Mouse (Mus musculus) lung, adult 2 months (tissue): ENCODE measurements around the gene Ston2. TPM values are rescaled to one million over a fixed set of nuclear protein-coding genes. Genes with fewer than 3 reads are reported as not detected.

Experiments
- DNase-seq: peaks from one replicate; pipeline ENCODE4 v3.0.0; 2022
- H3K4me1 ChIP-seq: fragments of 200-500 bp; 2 replicates; pipeline ENCODE4 v1.6.1; 2011; ENCODE audit warnings: low read length; ENCODE audit not compliant: control insufficient read depth, insufficient read depth
- H3K4me3 ChIP-seq: fragments of 200-500 bp; replicated peaks from 2 replicates; pipeline ENCODE3; 2011; ENCODE audit warnings: low read depth, mild to moderate bottlenecking, control low read depth, low read length; ENCODE audit errors: extremely low read depth
- CTCF ChIP-seq: fragments of 200-500 bp; IDR thresholded peaks from 2 replicates; pipeline ENCODE4 v1.5.1; 2011; ENCODE audit warnings: mild to moderate bottlenecking, low read length, control low read depth; ENCODE audit not compliant: insufficient read depth
- POLR2A ChIP-seq: fragments of 200-500 bp; IDR thresholded peaks from 2 replicates; pipeline ENCODE4 v1.6.1; 2011; ENCODE audit warnings: low read depth, mild to moderate bottlenecking, control low read depth, low read length, borderline replicate concordance; ENCODE audit errors: extremely low read depth
- WGBS: fragments of 180-500 bp; shearing (Covaris S2); methylation state at CpG from one replicate; pipeline ENCODE4 v1.1.7; 2018; 5-methylcytosine and 5-hydroxymethylcytosine counted together
- polyA plus RNA-seq: library from polyadenylated mRNA; depleted of rRNA; stranded (reverse); fragments of >200 nt; gene quantifications from 2 replicates; pipeline ENCODE4 v1.2.3, GENCODE M21; 2012; rRNA removed

Ston2 gene
- 22.2 and 23.7 TPM in 2 replicates for polyA plus RNA-seq

DNA sequence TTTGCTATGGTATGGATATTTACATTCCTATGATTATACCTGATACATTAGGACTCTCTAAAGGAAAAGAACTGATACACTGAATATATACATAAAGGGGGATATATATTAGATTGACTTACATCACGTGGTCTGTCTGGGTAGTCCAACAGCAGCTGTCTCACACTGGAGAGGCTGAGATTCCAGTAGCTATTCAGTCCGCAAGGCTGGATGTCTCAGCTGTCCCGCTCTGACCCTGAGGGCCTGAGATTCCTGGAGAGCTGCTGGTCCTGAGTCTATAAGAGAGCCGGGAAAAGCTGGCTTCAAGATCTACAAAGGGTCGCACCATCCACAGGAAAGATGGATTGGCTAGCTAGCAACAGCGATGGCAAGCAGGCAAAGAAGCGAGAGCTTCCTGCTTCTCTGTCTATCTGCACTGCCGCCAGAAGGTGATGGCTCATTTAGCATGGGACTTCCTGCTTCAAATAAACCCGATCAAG lies at the start of gene Ston2:
Gene Ston2, minus strand, starts transcription at position 429 of the 479 bp plus-strand sequence.
- TF ChIP-seq POLR2A (no peak), CTCF (no peak)
- 60% methylated on average over 9 of the region's 9 CpGs for WGBS

DNA sequence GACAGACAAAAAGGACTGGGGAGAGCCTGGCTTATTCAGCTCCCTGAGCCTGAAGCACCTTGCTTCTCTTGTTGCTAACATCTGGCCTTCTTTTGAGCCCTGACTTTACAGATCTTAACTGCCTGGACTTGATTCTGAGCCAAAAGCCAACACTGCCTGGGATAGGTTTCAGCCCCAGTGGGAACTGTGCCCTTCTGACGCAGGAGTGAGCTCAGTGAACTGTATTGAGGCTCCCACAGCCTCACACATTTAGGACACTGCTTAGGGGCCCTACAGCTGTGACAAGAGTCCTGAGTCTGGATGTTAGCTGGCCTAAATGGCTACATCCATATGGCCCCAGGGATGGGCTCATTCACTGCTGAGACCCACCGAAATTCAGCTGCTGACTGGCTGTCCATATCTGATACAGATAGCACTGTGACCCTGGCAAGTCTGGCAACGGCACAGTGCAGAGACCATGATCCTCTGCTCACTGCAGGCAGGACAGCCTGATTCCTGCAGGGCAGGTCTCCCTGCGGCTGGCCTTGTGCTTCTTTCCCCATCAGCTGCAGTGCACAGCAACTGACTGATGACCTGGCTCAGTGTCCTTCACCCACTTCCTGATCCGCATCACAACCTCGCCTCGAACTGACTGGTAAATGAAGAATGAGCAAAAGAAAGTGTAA lies 49.3 kb upstream of the Ston2 start:
- 80% methylated on average over 7 of the region's 7 CpGs for WGBS
- no peak for TF ChIP-seq CTCF
- no peak for TF ChIP-seq POLR2A
- Histone ChIP-seq H3K4me1 (no peaks in the 10 kb centered on the region), H3K4me3 (no peak overlapping the region)
- no peak for DNase-seq

More for the DNA sequence above, at the start of gene Ston2:
- no peak for DNase-seq
- Histone ChIP-seq H3K4me3 (no peak within 1 kb of the TSS), H3K4me1 (no peaks in the 10 kb centered on the region)

DNA sequence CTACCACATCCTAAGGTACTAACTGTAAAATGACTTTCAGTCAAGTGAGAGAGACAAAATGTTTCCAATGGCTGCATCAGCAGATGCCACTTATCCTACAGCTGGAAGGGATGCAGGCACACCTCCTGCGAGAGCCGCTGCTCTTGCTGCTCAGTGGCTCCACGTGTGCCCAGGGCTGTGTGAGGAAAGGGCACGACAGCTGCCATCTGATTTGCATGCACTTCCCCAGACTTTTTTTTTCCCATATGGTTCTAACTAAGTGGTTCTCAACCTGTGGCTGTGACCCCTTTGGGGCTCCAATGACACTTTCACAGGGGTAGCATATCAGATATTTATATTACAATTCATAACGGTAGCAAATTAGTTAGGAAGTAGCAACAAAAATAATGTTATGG lies 45.7 kb upstream of the Ston2 start:
- no peaks in the 10 kb centered on the region for H3K4me1 ChIP-seq
- no peak overlapping the region for H3K4me3 ChIP-seq
- TF ChIP-seq CTCF (no peak), POLR2A (no peak)
- DNase-seq = no peak
- WGBS = 81% methylated on average over 5 of the region's 5 CpGs

DNA sequence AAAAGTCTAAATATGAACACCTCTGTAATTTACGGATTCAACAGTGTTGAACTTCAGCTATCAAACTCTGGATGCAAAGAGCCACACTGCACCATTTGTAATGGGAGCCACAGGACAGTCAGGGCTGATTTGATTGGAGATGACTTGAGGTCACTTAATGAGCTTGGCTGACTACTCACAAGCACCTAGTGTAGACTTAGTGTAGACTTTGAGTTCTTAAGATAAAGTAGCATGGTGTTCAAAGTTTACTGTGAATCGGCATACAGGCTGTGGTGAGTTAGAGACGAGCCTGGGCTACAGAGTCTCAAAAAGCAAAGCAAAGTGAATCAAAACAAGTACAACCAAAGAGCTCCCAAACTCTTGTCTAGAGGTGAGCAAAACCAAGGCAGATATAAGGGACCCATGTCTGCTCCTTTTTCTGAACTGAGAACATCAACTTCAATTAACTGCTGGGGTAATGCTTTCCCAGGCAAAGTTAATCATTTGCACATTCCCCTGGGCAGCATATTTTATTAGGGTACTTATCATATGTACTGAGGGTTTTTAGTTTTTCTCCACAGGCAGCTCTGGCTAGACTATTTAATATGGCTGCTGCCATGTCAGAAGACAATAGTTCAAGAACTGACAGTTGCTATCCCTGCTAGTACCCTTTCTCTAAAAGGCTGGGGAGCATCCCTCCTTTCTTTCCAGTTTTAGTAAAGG lies 45.2 kb upstream of the Ston2 start:
- DNase-seq = no peak
- Histone ChIP-seq H3K4me1 (no peaks in the 10 kb centered on the region), H3K4me3 (no peak overlapping the region)
- TF ChIP-seq POLR2A (no peak), CTCF (no peak)
- 76% methylated on average over 3 of the region's 3 CpGs for WGBS

DNA sequence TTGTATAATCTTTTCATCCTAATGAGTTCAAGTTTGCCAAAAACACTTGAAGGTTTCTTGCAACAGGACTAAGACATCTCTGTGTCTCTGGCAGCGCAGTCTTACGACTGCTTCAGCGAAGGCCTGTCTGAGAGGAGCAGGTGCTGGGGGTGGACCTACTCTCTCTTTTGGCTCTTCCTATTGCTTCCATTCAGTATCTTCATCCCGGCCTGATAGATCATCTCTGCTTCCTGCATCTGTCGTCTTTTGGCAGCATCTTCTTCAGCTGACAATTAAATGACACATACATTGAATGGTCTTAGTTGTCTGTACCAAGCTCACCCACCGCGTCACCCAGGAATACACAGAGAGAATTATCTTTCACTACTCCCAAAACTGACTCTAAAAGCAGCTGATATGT lies 43.2 kb upstream of the Ston2 start:
- TF ChIP-seq CTCF = no peak
- no peak for TF ChIP-seq POLR2A

DNA sequence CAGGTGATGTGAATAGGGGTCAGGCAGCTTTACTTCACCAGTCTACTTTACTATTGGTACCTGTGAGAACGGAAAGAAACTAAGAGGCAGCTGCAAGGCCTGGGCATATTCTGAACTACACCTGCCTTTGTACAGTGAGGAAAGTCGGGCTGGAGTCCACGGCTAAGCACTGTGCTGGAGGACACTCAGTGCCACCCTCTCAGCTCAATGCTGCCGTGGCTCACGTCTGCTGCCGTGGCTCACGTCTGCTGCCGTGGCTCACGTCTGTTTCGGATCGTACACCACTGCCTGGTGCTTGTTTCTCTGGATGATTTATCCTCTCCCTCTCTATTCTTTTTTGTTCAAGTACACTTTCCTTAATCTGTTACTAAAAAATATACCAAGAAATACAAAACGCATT lies 32.3 kb upstream of the Ston2 start:
- TF ChIP-seq CTCF (no peak), POLR2A (no peak)
- Histone ChIP-seq H3K4me3 (no peak overlapping the region), H3K4me1 (no peaks in the 10 kb centered on the region)
- no peak for DNase-seq
- WGBS = 91% methylated on average over 12 of the region's 12 CpGs

More for the DNA sequence above, 43.2 kb upstream of the Ston2 start:
- 88% methylated on average over 7 of the region's 7 CpGs for WGBS
- H3K4me3 ChIP-seq = no peak overlapping the region
- no peak for DNase-seq
- no peaks in the 10 kb centered on the region for H3K4me1 ChIP-seq

DNA sequence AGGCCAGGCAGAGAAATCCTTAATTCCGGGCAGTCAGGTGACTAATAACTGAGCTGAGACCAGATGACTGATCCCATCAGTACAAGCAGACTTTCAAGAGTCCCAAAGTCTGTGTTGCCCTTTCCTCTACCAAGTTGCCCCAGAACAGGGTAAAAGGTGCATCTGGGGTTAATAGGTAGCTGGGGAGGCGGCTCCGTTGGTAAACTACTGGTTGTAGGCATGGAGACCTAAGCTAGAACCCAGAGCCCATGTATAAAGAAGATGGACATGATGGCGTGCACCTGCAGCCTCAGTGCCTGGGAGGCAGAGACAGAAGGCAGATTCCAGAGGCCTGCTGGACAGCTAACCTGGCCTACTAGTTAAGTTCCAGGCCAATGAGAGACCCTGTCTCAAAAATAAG lies 30.5 kb upstream of the Ston2 start:
- no peak for DNase-seq
- TF ChIP-seq POLR2A = no peak
- no peak for TF ChIP-seq CTCF
- 88% methylated on average over 4 of the region's 4 CpGs for WGBS
- Histone ChIP-seq H3K4me3 (no peak overlapping the region), H3K4me1 (no peaks in the 10 kb centered on the region)

DNA sequence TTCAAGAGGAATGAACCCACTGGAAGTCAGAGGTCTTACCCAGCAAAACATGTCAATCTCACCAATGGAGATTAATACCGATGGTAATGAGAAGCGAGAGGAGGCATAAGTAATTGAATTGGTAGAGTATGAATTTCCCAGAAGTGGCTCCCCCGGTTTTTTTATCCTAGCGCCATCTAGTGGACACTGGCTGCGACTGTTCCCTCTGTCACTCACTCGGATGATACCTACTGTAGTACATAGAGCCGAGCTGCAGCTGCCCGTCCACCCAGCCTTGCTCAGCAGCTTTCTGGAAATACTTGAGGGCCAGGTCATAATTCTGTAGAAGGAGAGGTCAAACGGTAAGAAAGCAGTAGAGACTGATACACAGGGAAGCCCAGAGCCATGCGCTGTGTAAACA lies 27.8 kb upstream of the Ston2 start:
- no peak for TF ChIP-seq POLR2A
- TF ChIP-seq CTCF = peak; percentile 55

DNA sequence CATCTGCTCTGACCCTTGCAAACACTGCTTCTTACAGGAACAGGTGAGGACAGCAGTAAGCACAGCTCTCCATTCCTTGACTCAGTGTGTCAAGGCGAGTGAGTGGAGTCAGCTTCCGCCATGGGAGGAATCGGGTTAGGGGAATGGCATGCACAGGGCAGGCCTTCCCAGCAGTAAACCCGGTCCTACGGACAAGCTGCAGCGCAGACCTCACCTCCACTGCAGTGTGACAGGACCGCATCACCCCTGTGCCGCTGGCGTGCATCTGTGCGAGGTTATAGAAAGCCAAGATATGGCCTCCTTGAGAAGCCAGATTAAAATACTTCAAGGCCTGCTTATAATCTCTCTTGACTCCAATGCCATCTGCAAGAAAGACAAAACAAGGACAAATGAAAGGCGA lies 27.4 kb upstream of the Ston2 start:
- Histone ChIP-seq H3K4me1 (no peaks in the 10 kb centered on the region), H3K4me3 (no peak overlapping the region)
- 97% methylated on average over 11 of the region's 11 CpGs for WGBS
- no peak for TF ChIP-seq POLR2A
- no peak for TF ChIP-seq CTCF
- no peak for DNase-seq

More for the DNA sequence above, 27.8 kb upstream of the Ston2 start:
- WGBS = 28% methylated on average over 10 of the region's 10 CpGs
- DNase-seq = peak; percentile 29
- Histone ChIP-seq H3K4me1 (no peaks in the 10 kb centered on the region), H3K4me3 (no peak overlapping the region)

DNA sequence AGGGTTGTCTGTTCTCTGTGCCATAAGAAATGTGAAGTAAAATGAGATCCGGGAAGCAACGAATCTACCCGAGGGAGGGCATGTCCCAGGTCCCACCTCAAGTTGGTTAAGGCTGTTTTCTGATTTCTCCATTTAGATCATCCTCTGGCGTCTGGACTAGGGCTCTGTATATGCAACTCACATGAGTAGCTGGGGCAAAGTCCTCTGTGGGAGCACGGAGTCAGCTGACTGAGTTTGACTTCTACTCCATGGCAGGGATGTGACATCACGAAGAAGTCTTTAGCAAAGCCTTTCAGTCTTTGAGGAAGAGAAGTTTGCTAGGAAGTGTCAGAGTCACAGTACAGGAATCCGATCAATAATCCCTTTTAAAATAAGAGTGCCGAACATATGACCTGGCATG lies 20.7 kb upstream of the Ston2 start:
- Histone ChIP-seq H3K4me1 (no peaks in the 10 kb centered on the region), H3K4me3 (no peak overlapping the region)
- 90% methylated on average over 8 of the region's 8 CpGs for WGBS
- TF ChIP-seq CTCF (no peak), POLR2A (no peak)
- DNase-seq = no peak
